Mouse (Mus musculus): ENCODE data around the gene Iba57. TPM values are rescaled to one million over a fixed set of nuclear protein-coding genes. Genes with fewer than 3 reads are reported as not detected.
"Not testable (repeated sequence)": the region's sequence is repeated elsewhere in the genome, so short reads cannot be mapped to it uniquely, and the experiment has no call there.

The Iba57 gene
- polyA plus RNA-seq (2011; ENCODE audit: insufficient read depth, insufficient read length, low read depth, missing spikeins) = 3.0 and 4.0 TPM in 2 replicates

- peak; percentile 62 for TF ChIP-seq POLR2A (IDR thresholded peaks at IDR 0.05; ENCODE audit: insufficient read depth, low read length)
- no peak for TF ChIP-seq CTCF (IDR thresholded peaks at IDR 0.05; ENCODE audit: low read depth, low read length)
- peak; percentile 26; the same call in 1 of the 2 replicates for TF ChIP-seq EP300 (IDR thresholded peaks at IDR 0.05; ENCODE audit: insufficient read depth, low read depth, low read length)
- Histone ChIP-seq H3K9me3 (replicated peaks; ENCODE audit: control insufficient read depth, insufficient read depth, low read length, poor library complexity, severe bottlenecking) (no peaks in the 10 kb centered on the region), H3K36me3 (ENCODE audit: control insufficient read depth, insufficient read depth, low read length, poor library complexity, severe bottlenecking) (no peaks in the 10 kb centered on the region), H3K9ac (ENCODE audit: low read depth, poor library complexity, severe bottlenecking) (peak within 1 kb of the TSS; percentile 75), H3K4me3 (ENCODE audit: low read depth, low read length) (peak within 1 kb of the TSS; percentile 93), H3K27ac (ENCODE audit: insufficient read depth, low read length) (peak within 1 kb of the TSS; percentile 79), H3K4me1 (ENCODE audit: control insufficient read depth, insufficient read depth, low read length) (no peaks in the 10 kb centered on the region), H3K27me3 (ENCODE audit: control insufficient read depth, insufficient read depth, low read length, poor library complexity, severe bottlenecking) (no peaks in the 10 kb centered on the region)
These were observed at the start of gene Iba57 for GRCm38 (mm10) chr11:59163255-59164236. Gene Iba57 (minus strand): TSS chr11:59163739.

- TF ChIP-seq CTCF (IDR thresholded peaks at IDR 0.05; ENCODE audit: low read depth, low read length) = no peak
- no peak for TF ChIP-seq POLR2A (IDR thresholded peaks at IDR 0.05; ENCODE audit: insufficient read depth, low read length)
- TF ChIP-seq EP300 (IDR thresholded peaks at IDR 0.05; ENCODE audit: insufficient read depth, low read depth, low read length) = no peak
- Histone ChIP-seq H3K9me3 (replicated peaks; ENCODE audit: control insufficient read depth, insufficient read depth, low read length, poor library complexity, severe bottlenecking) (no peaks in the 10 kb centered on the region), H3K27ac (ENCODE audit: insufficient read depth, low read length) (no peak overlapping the region), H3K4me1 (ENCODE audit: control insufficient read depth, insufficient read depth, low read length) (no peaks in the 10 kb centered on the region), H3K4me3 (ENCODE audit: low read depth, low read length) (no peak overlapping the region), H3K27me3 (ENCODE audit: control insufficient read depth, insufficient read depth, low read length, poor library complexity, severe bottlenecking) (no peaks in the 10 kb centered on the region), H3K36me3 (ENCODE audit: control insufficient read depth, insufficient read depth, low read length, poor library complexity, severe bottlenecking) (peaks cover 33% of the 10 kb centered on the region), H3K9ac (ENCODE audit: low read depth, poor library complexity, severe bottlenecking) (no peak overlapping the region)
These were observed 49.5 kb upstream of the Iba57 start for GRCm38 (mm10) chr11:59212892-59213494.

- peaks cover 30% of the 10 kb centered on the region for H3K36me3 ChIP-seq (ENCODE audit: control insufficient read depth, insufficient read depth, low read length, poor library complexity, severe bottlenecking)
- not testable (repeated sequence) for H3K9ac ChIP-seq (ENCODE audit: low read depth, poor library complexity, severe bottlenecking); H3K27me3 ChIP-seq (ENCODE audit: control insufficient read depth, insufficient read depth, low read length, poor library complexity, severe bottlenecking); H3K4me3 ChIP-seq (ENCODE audit: low read depth, low read length); H3K27ac ChIP-seq (ENCODE audit: insufficient read depth, low read length); H3K4me1 ChIP-seq (ENCODE audit: control insufficient read depth, insufficient read depth, low read length); H3K9me3 ChIP-seq (replicated peaks; ENCODE audit: control insufficient read depth, insufficient read depth, low read length, poor library complexity, severe bottlenecking)
These were observed 48.8 kb upstream of the Iba57 start for GRCm38 (mm10) chr11:59212320-59212719.

GRCm38 (mm10) chr11:59211561-59211960 lies 48.0 kb upstream of the Iba57 start:
- H3K4me1 ChIP-seq (ENCODE audit: control insufficient read depth, insufficient read depth, low read length); H3K9ac ChIP-seq (ENCODE audit: low read depth, poor library complexity, severe bottlenecking): not testable (repeated sequence)
- H3K36me3 ChIP-seq (ENCODE audit: control insufficient read depth, insufficient read depth, low read length, poor library complexity, severe bottlenecking) = peaks cover 30% of the 10 kb centered on the region

GRCm38 (mm10) chr11:59210020-59210419 lies 46.5 kb upstream of the Iba57 start:
- H3K4me3 ChIP-seq (ENCODE audit: low read depth, low read length) = no peak overlapping the region
- H3K4me1 ChIP-seq (ENCODE audit: control insufficient read depth, insufficient read depth, low read length) = no peaks in the 10 kb centered on the region
- no peak overlapping the region for H3K27ac ChIP-seq (ENCODE audit: insufficient read depth, low read length)
- H3K27me3 ChIP-seq (ENCODE audit: control insufficient read depth, insufficient read depth, low read length, poor library complexity, severe bottlenecking) = no peaks in the 10 kb centered on the region
- H3K9me3 ChIP-seq (replicated peaks; ENCODE audit: control insufficient read depth, insufficient read depth, low read length, poor library complexity, severe bottlenecking) = no peaks in the 10 kb centered on the region
- H3K36me3 ChIP-seq (ENCODE audit: control insufficient read depth, insufficient read depth, low read length, poor library complexity, severe bottlenecking) = peaks cover 33% of the 10 kb centered on the region
- H3K9ac ChIP-seq (ENCODE audit: low read depth, poor library complexity, severe bottlenecking) = no peak overlapping the region
- TF ChIP-seq EP300 (IDR thresholded peaks at IDR 0.05; ENCODE audit: insufficient read depth, low read depth, low read length) = no peak
- TF ChIP-seq CTCF (IDR thresholded peaks at IDR 0.05; ENCODE audit: low read depth, low read length) = no peak
- no peak for TF ChIP-seq POLR2A (IDR thresholded peaks at IDR 0.05; ENCODE audit: insufficient read depth, low read length)

More at GRCm38 (mm10) chr11:59211561-59211960, 48.0 kb upstream of the Iba57 start:
- not testable (repeated sequence) for H3K4me3 ChIP-seq (ENCODE audit: low read depth, low read length); H3K27me3 ChIP-seq (ENCODE audit: control insufficient read depth, insufficient read depth, low read length, poor library complexity, severe bottlenecking); H3K27ac ChIP-seq (ENCODE audit: insufficient read depth, low read length); H3K9me3 ChIP-seq (replicated peaks; ENCODE audit: control insufficient read depth, insufficient read depth, low read length, poor library complexity, severe bottlenecking)

- no peak overlapping the region for H3K4me3 ChIP-seq (ENCODE audit: low read depth, low read length)
- H3K27me3 ChIP-seq (ENCODE audit: control insufficient read depth, insufficient read depth, low read length, poor library complexity, severe bottlenecking) = no peaks in the 10 kb centered on the region
- TF ChIP-seq POLR2A (IDR thresholded peaks at IDR 0.05; ENCODE audit: insufficient read depth, low read length) = no peak
- TF ChIP-seq CTCF (IDR thresholded peaks at IDR 0.05; ENCODE audit: low read depth, low read length) = no peak
- no peak for TF ChIP-seq EP300 (IDR thresholded peaks at IDR 0.05; ENCODE audit: insufficient read depth, low read depth, low read length)
- no peak overlapping the region for H3K27ac ChIP-seq (ENCODE audit: insufficient read depth, low read length)
- no peak overlapping the region for H3K9ac ChIP-seq (ENCODE audit: low read depth, poor library complexity, severe bottlenecking)
- no peaks in the 10 kb centered on the region for H3K4me1 ChIP-seq (ENCODE audit: control insufficient read depth, insufficient read depth, low read length)
- H3K36me3 ChIP-seq (ENCODE audit: control insufficient read depth, insufficient read depth, low read length, poor library complexity, severe bottlenecking) = peaks cover 28% of the 10 kb centered on the region
- no peaks in the 10 kb centered on the region for H3K9me3 ChIP-seq (replicated peaks; ENCODE audit: control insufficient read depth, insufficient read depth, low read length, poor library complexity, severe bottlenecking)
These were observed 46.0 kb upstream of the Iba57 start for GRCm38 (mm10) chr11:59209580-59209979.
